Mouse (Mus musculus): ENCODE data around the gene Eid3.

Gene Eid3

GRCm38 (mm10) chr10:82909382-82909781 is 43.0 kb downstream of the Eid3 start:
- in situ Hi-C loops (cut with MboI, MseI), result loop anchor here (5.0 to 10.0 kb wide), 4 partner anchors 285 to 633 kb away; partner anchors contain the start of gene Washc4

GRCm38 (mm10) chr10:82910198-82910597 is 43.8 kb downstream of the Eid3 start:
- in situ Hi-C loops (cut with MboI, MseI), result no loop called here

DNA sequence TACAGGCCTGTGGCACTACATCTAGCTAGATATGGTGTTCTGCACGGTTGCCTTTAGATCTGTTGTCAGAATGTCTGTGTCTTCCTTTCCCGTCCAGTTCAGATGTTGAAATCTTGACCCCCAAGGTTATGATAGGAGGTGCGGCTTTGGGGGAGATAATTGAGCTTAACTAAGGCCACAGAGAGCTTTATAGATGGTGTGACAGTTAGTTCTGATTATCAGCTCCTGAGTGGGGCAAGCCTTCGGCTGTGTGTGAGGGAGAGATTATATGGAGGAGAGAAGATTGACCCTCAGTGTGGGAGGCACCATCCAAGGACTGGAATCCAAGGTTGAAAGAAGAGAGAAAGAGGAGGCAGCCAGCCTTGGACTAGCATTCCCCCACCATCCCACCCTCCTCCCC is 46.8 kb downstream of the Eid3 start:
- in situ Hi-C loops (cut with MboI, MseI), result no loop called here

GRCm38 (mm10) chr10:82913772-82914171 is 47.3 kb downstream of the Eid3 start:
- in situ Hi-C loops (cut with MboI, MseI), result no loop called here
